Mouse (Mus musculus): ENCODE results near the gene Pcbp1. TPM values are rescaled to one million over a fixed set of nuclear protein-coding genes. Genes with fewer than 3 reads are reported as not detected.

Gene Pcbp1
- total and polyA plus RNA-seq, 3 experiments = 68.9 to 337 (median 73.0) TPM

- H3K27me3 ChIP-seq (replicated peaks) = no peaks in the 10 kb centered on the region
- in situ Hi-C loops (cut with MboI; ENCODE audit: low pct_ligation_motif_present, low pct_unique_long_range_greater_than_20kb, low sequenced_read_pairs) = no loop called here
- peaks cover 2% of the 10 kb centered on the region for H3K9me3 ChIP-seq (replicated peaks; ENCODE audit: low read length)
- no peak for TF ChIP-seq ELF1 (IDR thresholded peaks at IDR 0.05; ENCODE audit: low read depth, low read length)
- no peak for TF ChIP-seq ZMIZ1 (IDR thresholded peaks at IDR 0.05; ENCODE audit: low read depth, low read length)
- no peak for TF ChIP-seq MYC (IDR thresholded peaks at IDR 0.05; ENCODE audit: low read depth, low read length)
- TF ChIP-seq CHD2 (IDR thresholded peaks at IDR 0.05; ENCODE audit: low read length) = no peak
- no peak for TF ChIP-seq HCFC1 (IDR thresholded peaks at IDR 0.05; ENCODE audit: low read depth, low read length)
- peak; percentile 82 for TF ChIP-seq MAFK (IDR thresholded peaks at IDR 0.05; ENCODE audit: insufficient replicate concordance, low read length)
- TF ChIP-seq RAD21 (IDR thresholded peaks at IDR 0.05; ENCODE audit: low read depth, low read length) = no peak
- H3K4me3 ChIP-seq (replicated peaks in 1 of 3; ENCODE audit: low read depth in 2 of 3, low read length in 2 of 3, poor library complexity in 1 of 3) = no peak overlapping the region
- dilution Hi-C loops (cut with MboI; ENCODE audit: extremely low pct_ligation_motif_present, extremely low pct_unique_long_range_greater_than_20kb, low sequenced_read_pairs) = no loop called here
- DNase-seq (ENCODE audit: extremely low read depth) = no peak
- no peak overlapping the region for H3K27ac ChIP-seq (ENCODE audit: insufficient read depth, low read depth)
- H3K4me1 ChIP-seq (ENCODE audit: control insufficient read depth in 1 of 2, insufficient read depth in 2 of 2) = peaks cover 0 to 22% of the 10 kb centered on the region in 2 experiments; a peak in 2 of 4 replicates
- no peak overlapping the region for H3K4me2 ChIP-seq (ENCODE audit: insufficient read depth, low read depth, poor library complexity, severe bottlenecking)
- peaks cover 24 to 54% of the 10 kb centered on the region in 2 experiments for H3K36me3 ChIP-seq (replicated peaks in 1 of 2; ENCODE audit: control insufficient read depth in 1 of 2, insufficient read depth in 1 of 2, low read length in 1 of 2)
- no peaks in the 10 kb centered on the region for H3K79me2 ChIP-seq (replicated peaks; ENCODE audit: control insufficient read depth, extremely low read depth, insufficient read depth, poor library complexity, severe bottlenecking)
- no peak overlapping the region for H3K9ac ChIP-seq (ENCODE audit: insufficient read depth, low read depth)
These were observed 17.7 kb upstream of the Pcbp1 start for GRCm38 (mm10) chr6:86543869-86544268.

GRCm38 (mm10) chr6:86543060-86543459 lies 16.9 kb upstream of the Pcbp1 start:
- H3K27ac ChIP-seq (ENCODE audit: insufficient read depth, low read depth) = no peak overlapping the region
- peaks cover under 1 to 25% of the 10 kb centered on the region in 2 experiments; a peak in 3 of 4 replicates for H3K4me1 ChIP-seq (ENCODE audit: control insufficient read depth in 1 of 2, insufficient read depth in 2 of 2)
- DNase-seq (ENCODE audit: extremely low read depth) = no peak
- TF ChIP-seq POLR2AphosphoS2 (IDR thresholded peaks at IDR 0.05; ENCODE audit: low read depth, low read length) (no peak), PAX5 (IDR thresholded peaks at IDR 0.05; ENCODE audit: low read length) (no peak), MEF2A (IDR thresholded peaks at IDR 0.05; ENCODE audit: borderline replicate concordance, low read depth, low read length) (no peak), ZKSCAN1 (IDR thresholded peaks at IDR 0.05; ENCODE audit: borderline replicate concordance, low read depth, low read length) (no peak), HCFC1 (IDR thresholded peaks at IDR 0.05; ENCODE audit: low read depth, low read length) (no peak), RAD21 (IDR thresholded peaks at IDR 0.05; ENCODE audit: low read depth, low read length) (no peak), USF1 (IDR thresholded peaks at IDR 0.05; ENCODE audit: low read depth, low read length) (no peak), JUND (conservative IDR thresholded peaks at IDR 0.05; ENCODE audit: low read depth, low read length) (no peak), RCOR1 (conservative IDR thresholded peaks at IDR 0.05; ENCODE audit: low read depth, low read length) (no peak), JUN (IDR thresholded peaks at IDR 0.05; ENCODE audit: insufficient read depth, low read depth, low read length) (no peak)
- H3K27me3 ChIP-seq (replicated peaks) = no peaks in the 10 kb centered on the region
- no peak overlapping the region for H3K4me2 ChIP-seq (ENCODE audit: insufficient read depth, low read depth, poor library complexity, severe bottlenecking)
- peaks cover 2% of the 10 kb centered on the region for H3K9me3 ChIP-seq (replicated peaks; ENCODE audit: low read length)
- peaks cover 25 to 56% of the 10 kb centered on the region in 2 experiments for H3K36me3 ChIP-seq (replicated peaks in 1 of 2; ENCODE audit: control insufficient read depth in 1 of 2, insufficient read depth in 1 of 2, low read length in 1 of 2)
- H3K79me2 ChIP-seq (replicated peaks; ENCODE audit: control insufficient read depth, extremely low read depth, insufficient read depth, poor library complexity, severe bottlenecking) = no peaks in the 10 kb centered on the region
- no peak overlapping the region for H3K9ac ChIP-seq (ENCODE audit: insufficient read depth, low read depth)
- no peak overlapping the region for H3K4me3 ChIP-seq (replicated peaks in 1 of 3; ENCODE audit: low read depth in 2 of 3, low read length in 2 of 3, poor library complexity in 1 of 3)
- in situ Hi-C loops (cut with MboI; ENCODE audit: low pct_ligation_motif_present, low pct_unique_long_range_greater_than_20kb, low sequenced_read_pairs) = no loop called here
- dilution Hi-C loops (cut with MboI; ENCODE audit: extremely low pct_ligation_motif_present, extremely low pct_unique_long_range_greater_than_20kb, low sequenced_read_pairs) = no loop called here
